Mouse (Mus musculus) C2C12 (cell line): ENCODE measurements around the gene Cab39.

Experiments used
- CEBPB ChIP-seq: IDR thresholded peaks from one replicate; pipeline ENCODE4 v1.6.1; 2011; ENCODE audit warnings: low read depth, mild to moderate bottlenecking, control low read depth, moderate library complexity
- CTCF ChIP-seq: IDR thresholded peaks from one replicate; pipeline ENCODE4 v1.5.1; 2011; ENCODE audit not compliant: control insufficient read depth, insufficient read depth, insufficient read length
- FOSL1 ChIP-seq: IDR thresholded peaks from one replicate; pipeline ENCODE4 v1.8.0; 2011; ENCODE audit warnings: mild to moderate bottlenecking, low read length; ENCODE audit not compliant: poor library complexity, insufficient read depth, severe bottlenecking
- MAX ChIP-seq: IDR thresholded peaks from one replicate; pipeline ENCODE4 v1.6.1; 2011; ENCODE audit warnings: mild to moderate bottlenecking, control low read depth
- MYOD1 ChIP-seq: IDR thresholded peaks from one replicate; pipeline ENCODE4 v1.6.1; 2011; ENCODE audit warnings: low read depth; ENCODE audit not compliant: control insufficient read depth, insufficient read length
- MYOG ChIP-seq: IDR thresholded peaks from one replicate; pipeline ENCODE4 v1.6.1; 2011; ENCODE audit not compliant: control insufficient read depth, insufficient read length; ENCODE audit errors: extremely low read depth
- USF1 ChIP-seq: IDR thresholded peaks from one replicate; pipeline ENCODE4 v1.6.1; 2011; ENCODE audit warnings: low read depth, mild to moderate bottlenecking, control low read depth, moderate library complexity

GRCm38 (mm10) chr1:85897901-85898760 is 104.9 kb downstream of the Cab39 start:
- TF ChIP-seq CTCF (no peak), MAX (no peak), FOSL1 (no peak), MYOD1 (no peak), CEBPB (no peak), USF1 (no peak), MYOG (no peak)
